Mouse (Mus musculus) layer of hippocampus, postnatal 10 days (tissue): ENCODE data around the gene Gabra2. TPM values are rescaled to one million over a fixed set of nuclear protein-coding genes. Genes with fewer than 3 reads are reported as not detected.

Experiments used
- DNase-seq, 2 experiments: peaks; one replicate each; pipeline ENCODE4 v3.0.0; 2021; ENCODE audit warnings: low spot score in 2 of 2
- long read RNA-seq: library from polyadenylated mRNA; stranded (forward); transcript quantifications from one replicate; pipeline ENCODE4 v2.0.0, GENCODE M21; 2023
- total RNA-seq, 2 experiments: library from RNA; stranded (reverse); gene quantifications; 2 replicates each; pipeline ENCODE4 v1.2.3; 2021

Gene Gabra2
- total RNA-seq: 100 to 1,000 TPM; 112 to 122 TPM
- long read RNA-seq, full-length matches to known transcripts: 3 of 16 reads
- long read RNA-seq, partial matches to known transcripts: 0 of 16 reads
- long read RNA-seq, other reads (novel, unspliced or antisense): 13 of 16 reads

DNA sequence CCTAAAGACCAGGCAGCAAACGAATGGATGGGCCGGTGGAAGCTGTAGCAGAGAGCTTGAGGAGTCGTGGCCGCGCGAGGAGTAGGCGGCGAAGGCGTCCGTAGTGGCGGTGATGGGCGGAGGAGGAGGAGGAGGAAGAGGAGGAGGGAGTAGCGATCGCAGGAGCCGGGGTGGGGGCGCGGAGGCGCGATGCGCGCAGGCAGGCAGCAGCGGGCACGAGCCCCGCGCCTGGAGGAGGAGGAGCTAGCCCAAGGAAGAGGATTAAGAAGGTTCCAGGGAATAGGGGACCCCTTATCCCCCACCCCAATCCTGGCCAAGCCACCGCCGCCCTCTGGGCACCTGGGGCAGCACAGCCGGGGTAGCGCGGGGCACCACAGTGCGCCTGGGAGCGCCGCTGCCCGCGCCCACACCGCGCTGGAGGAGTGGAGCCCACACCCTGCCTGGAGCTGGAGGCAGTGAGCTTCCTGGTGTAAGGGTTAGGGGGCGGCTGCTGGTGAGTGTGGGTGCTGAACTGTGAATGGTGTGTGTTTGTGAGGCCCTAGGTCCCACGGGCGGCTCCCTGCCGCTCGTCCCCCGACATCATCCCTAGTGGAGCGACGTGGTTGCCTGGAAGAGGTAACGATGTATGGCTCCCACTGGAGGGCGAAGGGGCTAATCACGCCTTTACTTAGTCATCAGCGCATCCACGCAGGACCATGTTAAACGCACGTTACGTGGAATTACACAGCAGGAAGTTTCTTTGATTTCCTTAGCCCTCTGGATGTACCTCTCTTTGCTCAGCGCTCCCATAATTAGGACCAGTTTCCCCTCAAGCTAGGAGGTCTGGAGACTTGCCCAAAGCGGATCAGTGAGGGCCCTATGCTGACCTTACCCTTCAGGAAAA, at the start of gene Gabra2:
Gabra2 (minus strand) TSS at position 125 of the 883 bp plus-strand sequence.
- peak; percentile 80 to 86 for DNase-seq

DNA sequence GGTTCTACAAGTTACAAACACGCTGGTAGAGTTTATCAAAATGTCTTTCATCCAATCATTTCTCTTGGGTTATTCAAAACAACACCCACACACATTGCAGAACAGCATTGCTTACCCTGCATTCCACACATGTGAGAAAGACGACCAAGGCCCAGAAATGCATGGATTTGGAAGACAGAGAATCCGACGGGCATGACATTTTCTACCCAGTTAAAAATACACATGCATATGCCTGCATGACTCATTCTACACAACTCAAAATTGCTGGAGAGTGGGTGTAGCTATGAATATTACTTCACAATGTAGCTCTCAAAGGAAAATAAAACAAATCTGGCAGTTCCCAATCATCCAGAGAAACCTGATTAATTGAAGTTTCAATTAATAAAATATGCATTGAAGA, 41.0 kb upstream of the Gabra2 start:
- no peak for DNase-seq

GRCm38 (mm10) chr5:71135840-71136239, 40.2 kb upstream of the Gabra2 start:
- DNase-seq: no peak

DNA sequence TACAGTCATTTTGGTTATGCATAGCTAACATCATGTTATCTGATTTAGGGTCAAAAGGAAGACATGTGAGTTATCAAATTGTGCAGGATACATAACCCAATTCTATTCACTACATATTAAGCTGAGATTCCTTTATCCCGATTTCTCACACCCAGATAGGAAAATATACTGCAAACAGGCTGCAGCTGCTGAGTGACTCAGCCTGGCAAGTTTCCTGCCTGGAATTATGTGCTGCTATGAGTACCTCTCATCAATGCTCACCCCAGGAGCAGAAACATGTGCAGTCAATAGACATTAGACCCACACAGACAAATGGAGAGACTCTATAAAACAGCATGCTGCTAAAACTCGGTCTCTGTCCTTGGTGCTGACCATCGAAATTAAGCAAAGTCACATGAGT, 32.1 kb upstream of the Gabra2 start:
- DNase-seq: peak; percentile 19 to 31

DNA sequence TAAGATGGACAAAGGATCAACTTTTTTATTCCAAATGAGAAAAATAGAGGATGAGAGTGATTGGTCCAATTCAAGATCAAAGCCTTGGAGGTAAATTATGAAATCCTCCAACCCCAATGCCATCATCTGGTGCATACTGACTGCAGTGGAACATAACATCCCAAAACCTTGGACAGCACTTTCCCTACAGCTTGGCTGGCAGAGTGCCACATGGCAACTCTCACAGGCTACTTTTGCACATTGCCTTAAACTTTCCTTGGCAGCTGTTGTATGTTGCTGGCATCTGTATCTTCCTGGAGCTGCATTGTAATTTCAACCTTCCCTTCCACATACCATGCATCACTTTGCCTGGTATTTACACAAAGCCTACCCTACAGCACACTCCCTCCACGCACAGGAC, 19.6 kb upstream of the Gabra2 start:
- DNase-seq: no peak

DNA sequence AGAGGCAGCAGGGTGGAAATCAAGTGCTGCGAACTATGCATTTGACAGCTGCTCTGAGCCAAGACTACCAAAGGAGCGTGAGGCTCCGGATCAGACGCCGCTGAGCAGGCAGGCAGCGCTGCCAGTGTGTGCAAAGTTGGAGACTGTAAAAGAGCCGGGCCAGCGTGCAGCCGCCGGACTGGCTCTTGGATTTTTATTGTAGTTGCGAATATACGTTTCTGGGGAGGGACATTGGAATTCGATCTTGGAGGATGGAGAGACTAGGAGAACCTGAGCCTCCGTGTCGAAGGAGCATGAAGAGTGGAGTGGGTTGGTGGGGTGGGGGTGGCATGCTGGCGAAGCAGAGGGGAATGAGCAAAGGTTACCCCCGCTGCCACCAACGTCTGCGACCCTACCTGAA, 469 bp downstream of the Gabra2 start:
- DNase-seq: peak; percentile 54 to 65

DNA sequence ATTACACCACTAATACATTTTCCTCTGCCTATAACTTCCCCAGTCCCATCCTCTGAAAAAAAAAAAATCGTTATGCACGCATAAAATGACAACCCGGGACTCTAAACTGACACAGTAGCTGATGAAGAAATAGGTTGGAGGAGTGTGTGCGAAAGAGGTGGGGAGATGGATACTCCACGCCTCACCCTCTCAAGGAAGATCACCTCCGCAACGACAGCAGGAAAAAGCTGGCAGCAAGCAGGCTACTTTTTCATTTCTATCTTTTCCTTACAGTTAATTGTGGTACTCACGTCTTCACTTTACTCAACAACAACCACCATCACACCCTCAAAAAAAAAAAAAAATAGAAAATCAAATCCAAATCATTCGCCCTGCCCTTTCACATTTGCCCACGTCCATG, 873 bp downstream of the Gabra2 start:
- no peak for DNase-seq

- DNase-seq: no peak
Measured at GRCm38 (mm10) chr5:71093807-71094206, 1.8 kb downstream of the Gabra2 start.

DNA sequence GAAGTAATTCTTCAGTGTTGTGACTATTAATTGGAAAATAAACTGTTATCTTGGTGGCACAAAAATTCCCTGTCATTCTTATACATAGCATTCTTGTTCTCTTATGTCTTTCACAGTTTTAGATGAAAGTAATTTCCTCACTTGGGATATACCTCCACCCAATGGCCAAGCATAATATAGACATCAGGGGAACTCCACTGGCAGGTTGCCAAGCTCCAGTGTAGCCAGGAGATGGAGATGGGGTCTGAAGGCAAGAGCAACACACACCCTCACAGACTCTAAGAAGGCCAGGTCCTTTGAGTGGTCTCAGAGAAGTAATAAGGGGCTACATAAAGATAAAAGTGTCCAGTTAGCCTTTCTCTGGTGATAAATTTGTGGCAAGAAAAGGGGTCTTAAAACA, 3.2 kb downstream of the Gabra2 start:
- peak; percentile 61 to 68 for DNase-seq

DNA sequence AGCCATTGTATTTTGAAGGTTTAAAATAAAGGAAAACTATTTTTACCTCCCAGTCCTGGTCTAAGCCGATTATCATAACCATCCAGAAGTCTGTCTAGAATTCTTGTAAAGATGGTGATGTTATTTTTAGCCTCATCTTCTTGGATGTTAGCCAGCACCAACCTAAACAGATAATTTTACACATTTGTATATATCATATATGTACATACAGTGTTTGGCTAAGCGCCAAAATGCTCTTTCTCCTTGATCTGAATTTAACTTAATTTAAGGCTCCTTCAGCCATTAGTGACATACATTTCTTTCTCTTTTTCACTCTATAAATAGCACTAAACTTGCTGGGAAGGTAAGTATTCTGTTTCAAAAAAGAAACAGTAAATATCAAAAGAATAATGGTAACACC, 3.7 kb downstream of the Gabra2 start:
- DNase-seq: no peak

- DNase-seq: no peak
Measured at GRCm38 (mm10) chr5:71078861-71079260, 16.8 kb downstream of the Gabra2 start.

GRCm38 (mm10) chr5:71061696-71062095, 34.0 kb downstream of the Gabra2 start:
- DNase-seq: no peak

DNA sequence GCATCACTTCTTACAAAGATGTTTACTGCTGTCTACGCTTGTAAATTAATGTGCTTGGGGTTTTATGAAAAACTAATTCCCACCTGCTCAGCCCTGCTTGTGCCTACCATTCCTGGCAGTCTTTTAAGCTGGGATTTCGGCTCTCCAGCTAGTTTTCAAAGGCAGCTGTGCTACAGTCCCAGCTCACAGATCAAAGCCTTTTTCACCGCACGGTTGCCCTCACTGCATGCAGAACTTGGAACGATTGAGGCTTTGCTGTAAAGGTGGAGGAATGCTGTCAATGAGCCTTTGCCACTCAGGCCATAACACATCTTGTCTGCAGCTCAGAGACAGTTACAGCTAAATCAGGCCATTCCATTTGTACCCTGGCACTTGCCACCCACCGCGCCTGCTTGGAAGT, 37.6 kb downstream of the Gabra2 start:
- no peak for DNase-seq

DNA sequence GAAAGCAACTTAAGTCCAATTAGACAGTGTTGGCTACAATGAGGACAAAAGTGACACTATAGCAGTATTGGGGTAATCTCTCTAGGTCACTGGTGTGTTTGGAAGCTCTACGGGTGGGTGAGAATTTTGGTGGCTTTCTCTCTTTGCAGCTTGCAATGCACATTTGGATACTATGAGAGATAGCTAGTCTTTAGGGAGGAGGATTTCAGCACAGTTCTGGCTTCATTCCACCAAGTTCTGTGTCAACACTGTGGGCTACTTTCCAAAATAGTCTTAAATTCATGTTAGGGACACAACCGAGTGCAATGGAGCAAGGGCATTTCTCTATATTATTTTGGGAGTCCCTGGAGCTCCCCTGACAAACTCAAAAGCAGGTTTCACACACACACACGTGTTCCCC, 58.3 kb downstream of the Gabra2 start:
- no peak for DNase-seq

DNA sequence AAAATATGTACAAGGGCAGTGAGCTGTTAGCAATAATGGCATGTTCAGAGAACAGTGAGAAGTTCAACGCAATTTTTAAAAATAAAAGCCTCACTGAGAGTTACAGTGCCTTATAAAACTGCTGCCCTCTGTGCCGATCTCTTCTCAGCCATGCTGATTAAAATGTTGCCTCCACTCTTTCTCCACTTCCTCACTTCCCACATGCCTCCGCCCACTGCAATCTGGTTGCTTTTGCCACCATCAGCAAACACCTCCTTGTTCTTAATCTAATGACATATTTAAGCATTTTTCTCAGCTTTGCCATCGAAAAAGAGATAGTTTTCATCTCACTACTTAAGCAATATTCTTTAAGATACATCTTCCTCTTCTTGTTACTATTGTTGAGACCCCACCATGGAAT, 69.7 kb downstream of the Gabra2 start:
- no peak for DNase-seq

GRCm38 (mm10) chr5:71011751-71012150, 83.9 kb downstream of the Gabra2 start:
- DNase-seq: no peak

- DNase-seq: no peak
Measured at GRCm38 (mm10) chr5:71011271-71011670, 84.4 kb downstream of the Gabra2 start.

- DNase-seq: no peak
Measured at GRCm38 (mm10) chr5:71010797-71011196, 84.9 kb downstream of the Gabra2 start.

DNA sequence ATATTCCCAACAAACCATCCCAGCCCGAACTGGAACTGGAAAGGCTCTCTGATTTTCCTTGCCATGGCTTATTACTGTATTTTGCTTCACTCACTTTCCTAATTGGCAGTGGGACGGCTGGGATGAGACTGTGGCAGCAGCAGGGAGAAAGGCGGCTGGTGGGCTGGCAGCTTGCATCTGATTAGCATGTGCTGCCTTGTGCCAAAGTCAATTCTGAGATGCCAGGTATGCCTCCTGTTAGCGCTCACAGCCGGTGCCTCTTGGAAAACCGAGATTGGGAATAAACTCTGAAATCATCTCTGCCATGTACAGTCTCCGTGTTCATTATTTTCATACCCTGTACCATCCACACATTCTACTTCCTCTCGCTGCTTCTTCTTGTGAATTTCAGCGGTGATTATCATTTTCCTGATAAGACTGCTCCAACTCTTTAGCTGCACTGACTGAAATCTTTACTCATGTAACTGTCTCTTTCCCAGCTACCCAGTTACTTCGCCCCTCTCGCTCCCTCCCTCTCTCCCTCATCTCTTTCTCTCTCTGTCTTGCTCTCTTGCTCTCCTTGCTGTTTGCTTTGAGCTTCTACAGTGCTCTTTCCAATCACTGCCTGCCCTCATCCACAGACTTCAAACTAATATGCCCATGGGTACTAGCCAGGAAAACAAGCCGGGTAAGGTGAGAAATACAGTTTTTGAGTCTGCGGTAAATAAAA, 99.9 kb downstream of the Gabra2 start:
- DNase-seq: peak; percentile 69 to 74

DNA sequence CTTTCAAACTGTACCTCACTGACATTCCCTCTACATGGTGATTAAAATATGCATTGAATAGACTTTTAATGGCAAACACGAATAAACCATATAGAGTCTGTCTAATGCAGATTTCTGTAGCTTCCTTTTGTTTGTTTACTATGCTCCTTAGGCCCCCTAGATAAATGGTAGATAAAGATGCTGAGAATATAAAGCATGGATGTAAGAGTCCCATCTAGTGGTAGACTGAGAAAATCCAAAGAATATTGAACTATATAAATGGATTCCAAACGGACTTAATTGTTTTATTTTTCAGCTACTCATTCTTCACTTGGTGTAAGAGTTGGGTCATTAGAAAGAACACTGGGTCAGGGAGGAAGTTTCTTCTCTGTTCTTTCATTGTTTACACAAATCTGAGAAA, 102.4 kb downstream of the Gabra2 start:
- DNase-seq: no peak

DNA sequence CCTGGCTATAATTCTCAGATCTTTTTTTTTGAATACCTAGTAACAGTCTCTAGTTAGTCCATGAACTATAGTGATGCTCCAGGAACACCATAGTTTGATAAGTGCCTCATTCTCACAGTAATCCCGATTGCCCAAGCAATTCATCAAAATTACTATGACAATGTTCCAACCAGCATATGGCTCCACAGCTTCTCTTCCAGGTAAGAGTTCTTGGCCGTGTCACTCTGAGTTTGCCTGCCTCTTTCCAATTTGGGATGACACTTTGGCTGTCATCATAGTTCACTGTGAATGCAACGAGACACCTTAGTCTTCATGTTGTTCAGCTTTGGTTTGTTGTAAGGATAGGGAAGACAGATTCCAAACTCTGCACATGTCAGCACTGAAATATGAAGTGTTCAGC, 104.8 kb downstream of the Gabra2 start:
- DNase-seq: no peak
